Mouse (Mus musculus): Measurements from ENCODE around the gene Ets2. TPM values are rescaled to one million over a fixed set of nuclear protein-coding genes. Genes with fewer than 3 reads are reported as not detected.

Ets2 gene
- total RNA-seq (2021): 10 to 100 TPM; 61.1 to 65.4 TPM

GRCm38 (mm10) chr16:95701802-95702561 is at the start of gene Ets2:
Gene Ets2, plus strand, starts transcription at chr16:95702075.
- peak; percentile 82 to 92 for DNase-seq (ENCODE audit: extremely low spot score in 1 of 2, low spot score in 1 of 2)

GRCm38 (mm10) chr16:95654204-95654611 is 47.7 kb upstream of the Ets2 start:
- DNase-seq (ENCODE audit: extremely low spot score in 1 of 2, low spot score in 1 of 2): peak in 1 of 2 experiments; percentile 14

GRCm38 (mm10) chr16:95656535-95656934 is 45.3 kb upstream of the Ets2 start:
- no peak for DNase-seq (ENCODE audit: extremely low spot score in 1 of 2, low spot score in 1 of 2)

GRCm38 (mm10) chr16:95657187-95657586 is 44.7 kb upstream of the Ets2 start:
- no peak for DNase-seq (ENCODE audit: extremely low spot score in 1 of 2, low spot score in 1 of 2)

- DNase-seq (ENCODE audit: extremely low spot score in 1 of 2, low spot score in 1 of 2): no peak
These were observed 44.1 kb upstream of the Ets2 start for GRCm38 (mm10) chr16:95657756-95658155.

GRCm38 (mm10) chr16:95658836-95659430 is 42.9 kb upstream of the Ets2 start:
- DNase-seq (ENCODE audit: extremely low spot score in 1 of 2, low spot score in 1 of 2): peak in 1 of 2 experiments; percentile 56

- DNase-seq (ENCODE audit: extremely low spot score in 1 of 2, low spot score in 1 of 2): no peak
These were observed 42.4 kb upstream of the Ets2 start for GRCm38 (mm10) chr16:95659461-95659860.

- DNase-seq (ENCODE audit: extremely low spot score in 1 of 2, low spot score in 1 of 2): no peak
These were observed 41.0 kb upstream of the Ets2 start for GRCm38 (mm10) chr16:95660909-95661308.

- DNase-seq (ENCODE audit: extremely low spot score in 1 of 2, low spot score in 1 of 2): no peak
These were observed 36.3 kb upstream of the Ets2 start for GRCm38 (mm10) chr16:95665472-95666131.

- DNase-seq (ENCODE audit: extremely low spot score in 1 of 2, low spot score in 1 of 2): no peak
These were observed 35.6 kb upstream of the Ets2 start for GRCm38 (mm10) chr16:95666288-95666687.

GRCm38 (mm10) chr16:95667395-95668150 is 34.3 kb upstream of the Ets2 start:
- DNase-seq (ENCODE audit: extremely low spot score in 1 of 2, low spot score in 1 of 2): no peak

- no peak for DNase-seq (ENCODE audit: extremely low spot score in 1 of 2, low spot score in 1 of 2)
These were observed 33.5 kb upstream of the Ets2 start for GRCm38 (mm10) chr16:95668151-95668993.

- DNase-seq (ENCODE audit: extremely low spot score in 1 of 2, low spot score in 1 of 2): no peak
These were observed 27.4 kb upstream of the Ets2 start for GRCm38 (mm10) chr16:95674452-95674921.

- DNase-seq (ENCODE audit: extremely low spot score in 1 of 2, low spot score in 1 of 2): no peak
These were observed 26.7 kb upstream of the Ets2 start for GRCm38 (mm10) chr16:95675212-95675611.

- DNase-seq (ENCODE audit: extremely low spot score in 1 of 2, low spot score in 1 of 2): no peak
These were observed 25.2 kb upstream of the Ets2 start for GRCm38 (mm10) chr16:95676668-95677067.

- no peak for DNase-seq (ENCODE audit: extremely low spot score in 1 of 2, low spot score in 1 of 2)
These were observed 19.4 kb upstream of the Ets2 start for GRCm38 (mm10) chr16:95682431-95682892.

- no peak for DNase-seq (ENCODE audit: extremely low spot score in 1 of 2, low spot score in 1 of 2)
These were observed 16.1 kb upstream of the Ets2 start for GRCm38 (mm10) chr16:95685807-95686206.

GRCm38 (mm10) chr16:95686246-95686645 is 15.6 kb upstream of the Ets2 start:
- no peak for DNase-seq (ENCODE audit: extremely low spot score in 1 of 2, low spot score in 1 of 2)

GRCm38 (mm10) chr16:95686901-95687300 is 15.0 kb upstream of the Ets2 start:
- no peak for DNase-seq (ENCODE audit: extremely low spot score in 1 of 2, low spot score in 1 of 2)

GRCm38 (mm10) chr16:95688010-95688409 is 13.9 kb upstream of the Ets2 start:
- no peak for DNase-seq (ENCODE audit: extremely low spot score in 1 of 2, low spot score in 1 of 2)

Data from layer of hippocampus, postnatal 25 days (tissue).